In genomic region chr9:103538047-103538816, GRCm38 (mm10) we compare ENCODE assay signal across 11 mouse cellular contexts. TPM values are rescaled to one million over a fixed set of nuclear protein-coding genes. Genes with fewer than 3 reads are reported as not detected.
DNase-seq lines count a peak whose midpoint lies in the region; ATAC-seq and TF ChIP-seq lines count a peak whose summit lies in the region.
"Had no signal": no experiment of that assay in that cellular context is flagged by ENCODE, and none has a peak within 500 bp of the region (broad histone marks: within the 10 kb centered on the region; RNA-seq: fewer than 3 reads in every experiment).

No protein-coding gene starts in this region.

- H3K4me2 ChIP-seq in forebrain, embryonic 14.5 days (ENCODE audit: low read length), result no peak overlapping the region; the same call in 1 of the 2 replicates
- no peak overlapping the region for H3K4me2 ChIP-seq in hindbrain, embryonic 16.5 days (ENCODE audit: low read length)
- H3K4me2 ChIP-seq: liver, embryonic 13.5 days had no signal

- H3K27ac ChIP-seq in forebrain, embryonic 14.5 days (ENCODE audit: low read depth, low read length), result 0 out of 2 replicates have a peak overlapping the region, but pooled peaks have one; percentile 50
- H3K27ac ChIP-seq in hindbrain, embryonic 16.5 days (ENCODE audit: low read depth, low read length), result no peak overlapping the region
- H3K27ac ChIP-seq in olfactory bulb, adult 2 months (ENCODE audit: insufficient read depth, low read depth, low read length), result peak overlapping the region; percentile 81
- H3K27ac ChIP-seq: heart, embryonic 10.5 days; liver, embryonic 13.5 days had no signal

- WGBS in forebrain, embryonic 14.5 days, result 38% methylated on average over 8 of the region's 8 CpGs
- WGBS in hindbrain, embryonic 16.5 days, result 41% methylated on average over 8 of the region's 8 CpGs
- WGBS in olfactory bulb, adult 2 months, result 28% methylated on average over 8 of the region's 8 CpGs

- H3K4me3 ChIP-seq in forebrain, embryonic 14.5 days (ENCODE audit: low read depth, low read length), result no peak overlapping the region
- H3K4me3 ChIP-seq in hindbrain, embryonic 16.5 days (ENCODE audit: low read length), result no peak overlapping the region
- H3K4me3 ChIP-seq in olfactory bulb, adult 2 months (ENCODE audit: insufficient read depth, low read depth, low read length), result no peak overlapping the region
- H3K4me3 ChIP-seq: heart, embryonic 10.5 days; liver, embryonic 13.5 days had no signal

- H3K9me3 ChIP-seq in forebrain, embryonic 14.5 days (replicated peaks; ENCODE audit: control insufficient read depth, low read length), result no peaks in the 10 kb centered on the region
- no peaks in the 10 kb centered on the region for H3K9me3 ChIP-seq in hindbrain, embryonic 16.5 days (ENCODE audit: control insufficient read depth, low read length)
- H3K9me3 ChIP-seq: heart, embryonic 10.5 days; liver, embryonic 13.5 days had no signal

- no peaks in the 10 kb centered on the region for H3K27me3 ChIP-seq in forebrain, embryonic 14.5 days (replicated peaks; ENCODE audit: control insufficient read depth, insufficient read depth, low read length)
- no peaks in the 10 kb centered on the region for H3K27me3 ChIP-seq in hindbrain, embryonic 16.5 days (replicated peaks; ENCODE audit: control insufficient read depth, insufficient read depth, low read length)
- H3K27me3 ChIP-seq: liver, embryonic 13.5 days had no signal

- no peaks in the 10 kb centered on the region for H3K36me3 ChIP-seq in forebrain, embryonic 14.5 days (ENCODE audit: control insufficient read depth, insufficient read depth, low read length)
- H3K36me3 ChIP-seq in hindbrain, embryonic 16.5 days (ENCODE audit: control insufficient read depth, insufficient read depth, low read length), result no peaks in the 10 kb centered on the region
- H3K36me3 ChIP-seq: liver, embryonic 13.5 days had no signal

- 0 out of 2 replicates have a peak overlapping the region, but pooled peaks have one; percentile 13 for H3K9ac ChIP-seq in forebrain, embryonic 14.5 days (ENCODE audit: low read length)
- no peak overlapping the region for H3K9ac ChIP-seq in hindbrain, embryonic 16.5 days (ENCODE audit: low read depth, low read length)
- H3K9ac ChIP-seq: liver, embryonic 13.5 days had no signal

- peak; percentile 73 for ATAC-seq in forebrain, embryonic 14.5 days
- peak; percentile 87 for ATAC-seq in hindbrain, embryonic 16.5 days

- TF ChIP-seq CTCF in olfactory bulb, adult 2 months (IDR thresholded peaks at IDR 0.05; ENCODE audit: insufficient read depth, low read depth, low read length), result no peak

- peaks cover 23% of the 10 kb centered on the region for H3K4me1 ChIP-seq in forebrain, embryonic 14.5 days (ENCODE audit: control insufficient read depth, insufficient read depth, low read length)
- H3K4me1 ChIP-seq in hindbrain, embryonic 16.5 days (ENCODE audit: control insufficient read depth, insufficient read depth, low read depth, low read length), result peaks cover 13% of the 10 kb centered on the region
- H3K4me1 ChIP-seq in olfactory bulb, adult 2 months (ENCODE audit: control insufficient read depth, insufficient read depth, low read length), result peaks cover 19% of the 10 kb centered on the region
- H3K4me1 ChIP-seq: liver, embryonic 13.5 days had no signal

- DNase-seq in retina, postnatal 1 day, result peak; percentile 53
- DNase-seq in retina, embryonic 14.5 days (ENCODE audit: low spot score), result no peak
- peak; percentile 72 for DNase-seq in forebrain, embryonic 14.5 days (ENCODE audit: low spot score)
- no peak for DNase-seq in ovary, postnatal 36 days (ENCODE audit: low spot score)
- DNase-seq in Muller cell, postnatal 12 days (ENCODE audit: inconsistent ontology term), result no peak
- DNase-seq: kidney, postnatal 10 days; liver, embryonic 13.5 days; lung, postnatal 4 days had no signal

- no peak for TF ChIP-seq POLR2A in olfactory bulb, adult 2 months (IDR thresholded peaks at IDR 0.05; ENCODE audit: insufficient read depth, low read depth, low read length)

RNA-seq across cellular contexts. Expression of gene Bfsp2, which starts 58.0 kb away (rescaled TPM):
- 1.5 and 1.7 TPM in 2 replicates for polyA plus RNA-seq in forebrain, embryonic 14.5 days (2014; fragmentation: Nextera tagmentation; extraction: Ambion mirVana)
- 5.0 and 6.0 TPM in 2 replicates for polyA plus RNA-seq in hindbrain, embryonic 16.5 days (2015; fragmentation: Nextera tagmentation; extraction: Ambion mirVana)
- polyA plus RNA-seq in olfactory bulb, adult 2 months (2012; ENCODE audit: insufficient read depth, insufficient read length, low replicate concordance, missing spikeins), result not detected in 2 replicates

Comparison
In these comparisons a context has a peak if more than half of its experiments do, and no peak if none do; other contexts are left out.
1. DNase-seq: peak in retina, postnatal 1 day (single experiment) and forebrain, embryonic 14.5 days (single experiment); none in retina, embryonic 14.5 days (single experiment), ovary, postnatal 36 days (single experiment) and Muller cell, postnatal 12 days (single experiment).